Mouse (Mus musculus): ENCODE data around the gene Chit1. TPM values are rescaled to one million over a fixed set of nuclear protein-coding genes. Genes with fewer than 3 reads are reported as not detected.

The Chit1 gene
- polyA plus RNA-seq, 1 experiment from 2014 or later: 0.49 TPM

GRCm38 (mm10) chr1:134197325-134197982 is 86.4 kb downstream of the Chit1 start:
- Histone ChIP-seq H3K4me1 (replicated peaks) (peaks cover 39% of the 10 kb centered on the region), H3K36me3 (no peaks in the 10 kb centered on the region), H3K27ac (ENCODE audit: poor library complexity, severe bottlenecking) (no peak overlapping the region), H3K27me3 (replicated peaks) (peaks cover 10% of the 10 kb centered on the region; the same call in 1 of the 2 replicates), H3K4me3 (no peak overlapping the region), H3K9me3 (replicated peaks) (no peaks in the 10 kb centered on the region), H3K4me2 (no peak overlapping the region), H3K9ac (no peak overlapping the region)
- ATAC-seq (ENCODE audit: insufficient number of reproducible peaks, low FRiP score): no peak
- 77% methylated on average over 15 of the region's 15 CpGs for WGBS

- no peak overlapping the region for H3K4me3 ChIP-seq
- H3K27ac ChIP-seq (ENCODE audit: poor library complexity, severe bottlenecking): no peak overlapping the region
- H3K36me3 ChIP-seq: no peaks in the 10 kb centered on the region
- H3K9me3 ChIP-seq (replicated peaks): no peaks in the 10 kb centered on the region
- H3K9ac ChIP-seq: no peak overlapping the region
- ATAC-seq (ENCODE audit: insufficient number of reproducible peaks, low FRiP score): no peak
- 0 out of 2 replicates have a peak, but pooled peaks cover 2% of the 10 kb centered on the region for H3K27me3 ChIP-seq (replicated peaks)
- H3K4me1 ChIP-seq (replicated peaks): peaks cover 32% of the 10 kb centered on the region
- no peak overlapping the region for H3K4me2 ChIP-seq
- WGBS: 83% methylated on average over 12 of the region's 12 CpGs
Observed at GRCm38 (mm10) chr1:134198197-134198995, 87.4 kb downstream of the Chit1 start.

- Histone ChIP-seq H3K4me2 (no peak overlapping the region), H3K9me3 (replicated peaks) (no peaks in the 10 kb centered on the region), H3K4me3 (no peak overlapping the region), H3K27ac (ENCODE audit: poor library complexity, severe bottlenecking) (no peak overlapping the region), H3K36me3 (no peaks in the 10 kb centered on the region), H3K9ac (no peak overlapping the region), H3K4me1 (replicated peaks) (peaks cover 19% of the 10 kb centered on the region), H3K27me3 (replicated peaks) (no peaks in the 10 kb centered on the region)
- 66% methylated on average over 2 of the region's 2 CpGs for WGBS
- ATAC-seq (ENCODE audit: insufficient number of reproducible peaks, low FRiP score): no peak
Observed at GRCm38 (mm10) chr1:134200481-134200880, 89.4 kb downstream of the Chit1 start.

Other genes with a start within 250 kb of the Chit1 start
- 0.22 and 0.66 TPM in 2 replicates for gene Optc, start 203.2 kb upstream of the Chit1 start, polyA plus RNA-seq (2016; fragmentation: Nextera tagmentation; extraction: Ambion mirVana)
- 2.5 and 2.7 TPM in 2 replicates for gene Prelp, start 189.8 kb upstream of the Chit1 start, polyA plus RNA-seq (2016; fragmentation: Nextera tagmentation; extraction: Ambion mirVana)
- 15.7 and 17.5 TPM in 2 replicates for gene Fmod, start 74.0 kb upstream of the Chit1 start, polyA plus RNA-seq (2016; fragmentation: Nextera tagmentation; extraction: Ambion mirVana)
- 37.8 and 40.4 TPM in 2 replicates for gene Btg2, start 32.1 kb upstream of the Chit1 start, polyA plus RNA-seq (2016; fragmentation: Nextera tagmentation; extraction: Ambion mirVana)
- gene Chil1, start 70.9 kb downstream of the Chit1 start, polyA plus RNA-seq (2016; fragmentation: Nextera tagmentation; extraction: Ambion mirVana): 1.2 and 1.3 TPM in 2 replicates
- 0.39 and 0.54 TPM in 2 replicates for gene Mybph, start 82.2 kb downstream of the Chit1 start, polyA plus RNA-seq (2016; fragmentation: Nextera tagmentation; extraction: Ambion mirVana)
- gene Adora1, start 124.2 kb downstream of the Chit1 start, polyA plus RNA-seq (2016; fragmentation: Nextera tagmentation; extraction: Ambion mirVana): 7.3 and 9.3 TPM in 2 replicates
- 1.2 and 2.1 TPM in 2 replicates for gene Myog, start 178.7 kb downstream of the Chit1 start, polyA plus RNA-seq (2016; fragmentation: Nextera tagmentation; extraction: Ambion mirVana)
- gene Ppfia4, start 221.7 kb downstream of the Chit1 start, polyA plus RNA-seq (2016; fragmentation: Nextera tagmentation; extraction: Ambion mirVana): 17.1 and 17.3 TPM in 2 replicates